Mouse (Mus musculus) spleen, postnatal 36 days (tissue): Measurements from ENCODE around the gene Dclk1.

Source experiments
- DNase-seq, 2 experiments: peaks; one replicate each; pipeline ENCODE4 v3.0.0; 2022; ENCODE audit warnings: low spot score in 2 of 2, mixed read lengths in 1 of 2

Gene Dclk1

DNA sequence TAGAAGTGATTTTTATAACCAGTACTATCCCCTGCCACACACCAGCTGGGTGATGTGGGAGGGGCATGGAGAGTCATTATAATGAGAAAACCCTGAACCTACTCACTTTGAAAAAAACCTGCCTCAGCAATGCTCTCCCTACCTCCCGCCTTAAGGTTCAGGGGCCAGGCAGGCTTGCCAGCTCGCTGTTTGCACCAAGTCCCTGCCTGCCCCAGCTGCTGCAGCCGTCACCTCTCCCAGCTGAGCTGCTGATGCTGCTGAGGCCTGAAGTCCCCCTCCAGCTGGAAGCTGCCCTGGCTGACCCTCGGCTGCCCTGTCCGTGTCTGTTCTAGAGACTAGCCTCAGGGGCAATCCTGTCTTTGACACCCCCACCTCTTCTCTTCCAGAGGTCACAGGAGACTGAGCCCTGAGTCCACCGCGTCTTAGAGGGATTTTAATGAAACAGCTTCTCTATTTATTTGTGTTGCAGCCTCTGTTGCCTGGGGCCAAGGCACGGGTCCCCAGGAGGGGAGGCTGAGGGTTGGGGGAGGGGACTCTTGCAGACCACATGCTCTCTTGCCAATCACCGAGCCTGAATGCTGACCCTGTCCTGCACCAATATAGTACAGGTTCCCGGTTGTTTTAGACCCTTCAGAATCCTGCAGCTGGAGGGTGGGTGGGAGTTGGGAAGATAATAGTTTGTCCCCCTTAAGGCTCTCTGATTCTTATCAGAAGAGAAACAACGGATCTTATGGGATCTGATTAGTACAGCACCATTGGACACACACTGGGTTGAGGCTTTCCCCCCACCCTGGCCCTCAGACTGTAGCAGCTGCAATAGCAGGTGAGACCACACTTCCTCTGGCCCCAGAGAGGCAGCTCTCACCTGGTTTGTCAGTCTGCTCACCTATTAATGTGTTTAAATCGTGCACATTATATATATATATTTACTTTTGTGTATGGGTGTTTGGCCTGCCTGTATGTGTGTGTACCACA, 346.1 kb downstream of the Dclk1 start:
- no peak for DNase-seq
